ENCODE assay signal across 28 mouse cellular contexts in the genomic region with DNA sequence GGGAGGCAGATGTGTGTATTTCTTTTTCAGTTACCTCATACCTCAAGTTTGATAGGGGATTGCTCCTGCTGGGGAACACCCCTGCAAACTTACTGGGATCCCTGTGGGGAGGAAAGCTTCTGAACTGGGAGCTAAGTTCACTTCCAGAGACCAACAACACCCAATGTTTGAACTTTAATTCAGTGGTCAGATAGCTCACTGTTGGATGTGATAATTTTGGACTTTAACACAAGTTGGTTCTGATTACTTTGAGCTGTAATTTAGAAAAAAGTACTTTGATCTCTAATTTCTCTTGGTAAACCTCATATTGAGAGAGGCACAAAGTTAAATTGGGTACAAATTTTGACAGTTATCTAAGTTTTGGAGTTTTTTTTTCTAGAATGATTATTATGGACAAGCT.
"Had no signal": no experiment of that assay in that cellular context is flagged by ENCODE, and none has a peak within 500 bp of the region (broad histone marks: within the 10 kb centered on the region; RNA-seq: fewer than 3 reads in every experiment).

No protein-coding gene starts in this region.

- H3K9ac ChIP-seq: limb, embryonic 12.5 days; limb, embryonic 13.5 days; limb, embryonic 15.5 days; liver, embryonic 12.5 days; liver, embryonic 13.5 days; liver, embryonic 14.5 days; liver, embryonic 15.5 days; liver, postnatal 0 days; lung, embryonic 14.5 days; lung, embryonic 15.5 days; midbrain, embryonic 12.5 days; midbrain, embryonic 13.5 days; midbrain, embryonic 15.5 days; neural tube, embryonic 12.5 days had no signal

- H3K4me3 ChIP-seq: left cerebral cortex, adult 2 months; limb, embryonic 10.5 days; limb, embryonic 12.5 days; limb, embryonic 13.5 days; limb, embryonic 15.5 days; liver, embryonic 12.5 days; liver, embryonic 13.5 days; liver, embryonic 15.5 days; lung, embryonic 15.5 days; megakaryocyte, embryonic 14.5 days; midbrain, embryonic 10.5 days; midbrain, embryonic 12.5 days; midbrain, embryonic 13.5 days; midbrain, embryonic 15.5 days; myocyte; neural tube, embryonic 12.5 days had no signal

- H3K4me1 ChIP-seq: limb, embryonic 15.5 days; lung, embryonic 15.5 days; neural tube, embryonic 12.5 days had no signal

- H3K27me3 ChIP-seq: limb, embryonic 12.5 days; limb, embryonic 13.5 days; limb, embryonic 15.5 days; liver, embryonic 12.5 days; liver, embryonic 13.5 days; liver, embryonic 15.5 days; lung, embryonic 15.5 days; megakaryocyte, embryonic 14.5 days; midbrain, embryonic 12.5 days; midbrain, embryonic 13.5 days; midbrain, embryonic 15.5 days; neural tube, embryonic 12.5 days had no signal

- H3K27ac ChIP-seq: left cerebral cortex, adult 2 months; limb, embryonic 10.5 days; limb, embryonic 12.5 days; limb, embryonic 13.5 days; limb, embryonic 15.5 days; liver, embryonic 12.5 days; liver, embryonic 13.5 days; liver, embryonic 14.5 days; liver, embryonic 15.5 days; lung, embryonic 15.5 days; macrophage; midbrain, embryonic 10.5 days; midbrain, embryonic 12.5 days; midbrain, embryonic 13.5 days; midbrain, embryonic 15.5 days; neural tube, embryonic 12.5 days had no signal

- DNase-seq: left cerebral cortex, postnatal 4 days; liver, embryonic 13.5 days; liver, postnatal 0 days; lung, adult 18-20 months; lung, adult 2 months; lung, embryonic 14.5 days; lung, postnatal 10 days; lung, postnatal 14 days; lung, postnatal 36 days; lung, postnatal 4 days; midbrain, embryonic 14.5 days had no signal

- H3K36me3 ChIP-seq: limb, embryonic 10.5 days; limb, embryonic 12.5 days; limb, embryonic 13.5 days; limb, embryonic 15.5 days; liver, embryonic 12.5 days; liver, embryonic 13.5 days; liver, embryonic 15.5 days; lung, embryonic 15.5 days; midbrain, embryonic 10.5 days; midbrain, embryonic 12.5 days; midbrain, embryonic 13.5 days; midbrain, embryonic 15.5 days; neural tube, embryonic 12.5 days had no signal
